Mouse (Mus musculus) kidney, adult 2 months (tissue): ENCODE results near the gene Bcl2l13.

Source experiments
- CTCF ChIP-seq: fragments of 200-500 bp; conservative IDR thresholded peaks from 2 replicates; pipeline ENCODE4 v1.5.1; 2011; ENCODE audit warnings: low read depth, mild to moderate bottlenecking, control low read depth, low read length, moderate library complexity, mixed read lengths; ENCODE audit not compliant: insufficient read depth, insufficient read length
- POLR2A ChIP-seq: fragments of 200-500 bp; IDR thresholded peaks from one replicate; pipeline ENCODE4 v1.6.1; 2011; ENCODE audit warnings: low read depth, low read length, control low read depth

- TF ChIP-seq CTCF (no peak), POLR2A (no peak)
These were observed 1.1 kb downstream of the Bcl2l13 start for GRCm38 (mm10) chr6:120837152-120837530.
